Mouse (Mus musculus) hindbrain, embryonic 11.5 days (tissue): ENCODE data around the gene Hras. TPM values are rescaled to one million over a fixed set of nuclear protein-coding genes. Genes with fewer than 3 reads are reported as not detected.

Source experiments
- ATAC-seq: fragments of 200-750 bp; cut with Nextera tagmentation; 2 replicates; pipeline ENCODE4 v1.8.0; 2017; ENCODE audit warnings: mild to moderate bottlenecking, moderate TSS enrichment, moderate library complexity; ENCODE audit not compliant: low FRiP score
- DNase-seq: peaks from one replicate; pipeline ENCODE4 v3.0.0-alpha.2; 2015; ENCODE audit warnings: low spot score
- H3K27ac ChIP-seq: fragments of 300-500 bp; sonication (generic); 2 replicates; pipeline ENCODE4 v1.5.1; 2014; ENCODE audit warnings: mild to moderate bottlenecking, low read depth, low read length
- H3K27me3 ChIP-seq: fragments of 300-500 bp; sonication (generic); 2 replicates; pipeline ENCODE4 v1.6.1; 2014; ENCODE audit warnings: mild to moderate bottlenecking, low read length, moderate library complexity, mixed read lengths; ENCODE audit not compliant: control insufficient read depth, insufficient read depth
- H3K36me3 ChIP-seq: fragments of 300-500 bp; sonication (generic); 2 replicates; pipeline ENCODE4 v1.6.1; 2014; ENCODE audit warnings: mild to moderate bottlenecking, low read length, moderate library complexity, mixed read lengths; ENCODE audit not compliant: control insufficient read depth, insufficient read depth
- H3K4me1 ChIP-seq: fragments of 300-500 bp; sonication (generic); replicated peaks from 2 replicates; pipeline ENCODE4 v1.6.1; 2014; ENCODE audit warnings: low read length, mixed read lengths; ENCODE audit not compliant: control insufficient read depth, insufficient read depth
- H3K4me2 ChIP-seq: fragments of 300-500 bp; sonication (generic); replicated peaks from 2 replicates; pipeline ENCODE4 v1.6.1; 2014; ENCODE audit warnings: mild to moderate bottlenecking, low read depth, low read length
- H3K4me3 ChIP-seq: fragments of 300-500 bp; sonication (generic); 2 replicates; pipeline ENCODE4 v1.5.1; 2014; ENCODE audit warnings: low read depth, low read length
- H3K9ac ChIP-seq: fragments of 300-500 bp; sonication (generic); 2 replicates; pipeline ENCODE4 v1.6.1; 2014; ENCODE audit warnings: low read depth, low read length
- H3K9me3 ChIP-seq: fragments of 300-500 bp; sonication (generic); 2 replicates; pipeline ENCODE4 v1.6.1; 2016; ENCODE audit warnings: low read length; ENCODE audit not compliant: control insufficient read depth
- WGBS: fragments of 180-500 bp; shearing (Covaris S2); extraction: QIAGEN DNeasy Blood & Tissue Kit; methylation state at CpG from one replicate; pipeline ENCODE4 v1.1.7; 2014; 5-methylcytosine and 5-hydroxymethylcytosine counted together
- polyA plus RNA-seq: library from polyadenylated mRNA; unstranded; fragments of >200 nt; fragmentation: Nextera tagmentation; extraction: Ambion mirVana; gene quantifications from 2 replicates; pipeline ENCODE4 v1.2.1, GENCODE M21; 2014

Hras gene
- polyA plus RNA-seq, 1 experiment from 2014 or later: 98.0 TPM

DNA sequence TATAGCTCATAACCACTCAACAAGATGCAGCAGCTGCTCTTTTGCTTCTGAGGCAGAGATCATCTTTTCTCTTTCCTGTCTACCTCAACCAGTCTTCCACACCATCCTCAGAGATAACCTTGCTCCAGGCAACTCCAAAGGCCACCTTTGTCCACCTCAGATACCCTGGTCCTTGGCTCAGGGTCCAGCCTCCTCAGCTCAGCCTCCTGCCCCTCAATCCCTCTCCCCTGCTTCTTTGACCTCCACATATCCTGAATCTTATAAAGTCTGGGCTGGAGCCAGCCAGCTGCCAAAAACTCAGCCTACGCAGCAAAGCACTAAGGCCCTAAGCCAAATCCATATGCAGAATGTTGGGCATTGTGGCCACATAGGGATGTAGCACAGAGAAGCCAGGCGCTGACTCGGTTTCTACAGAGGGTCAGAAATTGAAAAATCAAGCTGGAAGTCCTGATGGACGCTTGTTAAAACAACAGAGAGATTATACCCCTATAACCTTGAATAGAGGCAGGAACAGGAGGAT lies 29.0 kb upstream of the Hras start:
- no peak for ATAC-seq
- Histone ChIP-seq H3K27me3 (no peaks in the 10 kb centered on the region), H3K4me1 (peaks cover 9% of the 10 kb centered on the region), H3K36me3 (no peaks in the 10 kb centered on the region), H3K27ac (peak overlapping the region; percentile 67; the same call in 1 of the 2 replicates), H3K9ac (peak overlapping the region; percentile 53; the same call in 1 of the 2 replicates), H3K9me3 (no peaks in the 10 kb centered on the region), H3K4me2 (no peak overlapping the region), H3K4me3 (no peak overlapping the region)
- no peak for DNase-seq
- 97% methylated on average over 4 of the region's 4 CpGs for WGBS

DNA sequence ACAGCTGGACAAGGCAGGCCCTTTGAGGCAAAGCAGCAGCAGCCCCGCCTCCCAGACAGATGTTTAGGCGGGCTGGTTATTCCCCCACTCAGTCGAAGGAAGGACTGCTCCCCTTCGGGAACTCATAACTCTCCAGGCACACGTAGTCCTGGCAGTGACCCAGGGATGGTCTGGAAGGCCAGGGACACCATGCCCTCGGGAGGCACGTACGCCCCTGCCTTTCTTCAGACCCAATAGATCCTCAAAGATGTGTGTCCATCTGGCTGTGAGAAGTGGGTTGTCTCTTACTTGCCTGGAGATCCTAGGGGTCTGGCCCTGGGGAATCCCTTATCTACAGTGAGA lies 28.3 kb upstream of the Hras start:
- Histone ChIP-seq H3K27ac (peak overlapping the region; percentile 67), H3K36me3 (0 out of 2 replicates have a peak, but pooled peaks cover 4% of the 10 kb centered on the region), H3K4me1 (peaks cover 9% of the 10 kb centered on the region), H3K27me3 (no peaks in the 10 kb centered on the region), H3K9me3 (no peaks in the 10 kb centered on the region), H3K4me3 (peak overlapping the region; percentile 21), H3K9ac (peak overlapping the region; percentile 53), H3K4me2 (peak overlapping the region; percentile 93)
- WGBS: 15% methylated on average over 8 of the region's 8 CpGs
- DNase-seq (no peak), ATAC-seq (no peak)

DNA sequence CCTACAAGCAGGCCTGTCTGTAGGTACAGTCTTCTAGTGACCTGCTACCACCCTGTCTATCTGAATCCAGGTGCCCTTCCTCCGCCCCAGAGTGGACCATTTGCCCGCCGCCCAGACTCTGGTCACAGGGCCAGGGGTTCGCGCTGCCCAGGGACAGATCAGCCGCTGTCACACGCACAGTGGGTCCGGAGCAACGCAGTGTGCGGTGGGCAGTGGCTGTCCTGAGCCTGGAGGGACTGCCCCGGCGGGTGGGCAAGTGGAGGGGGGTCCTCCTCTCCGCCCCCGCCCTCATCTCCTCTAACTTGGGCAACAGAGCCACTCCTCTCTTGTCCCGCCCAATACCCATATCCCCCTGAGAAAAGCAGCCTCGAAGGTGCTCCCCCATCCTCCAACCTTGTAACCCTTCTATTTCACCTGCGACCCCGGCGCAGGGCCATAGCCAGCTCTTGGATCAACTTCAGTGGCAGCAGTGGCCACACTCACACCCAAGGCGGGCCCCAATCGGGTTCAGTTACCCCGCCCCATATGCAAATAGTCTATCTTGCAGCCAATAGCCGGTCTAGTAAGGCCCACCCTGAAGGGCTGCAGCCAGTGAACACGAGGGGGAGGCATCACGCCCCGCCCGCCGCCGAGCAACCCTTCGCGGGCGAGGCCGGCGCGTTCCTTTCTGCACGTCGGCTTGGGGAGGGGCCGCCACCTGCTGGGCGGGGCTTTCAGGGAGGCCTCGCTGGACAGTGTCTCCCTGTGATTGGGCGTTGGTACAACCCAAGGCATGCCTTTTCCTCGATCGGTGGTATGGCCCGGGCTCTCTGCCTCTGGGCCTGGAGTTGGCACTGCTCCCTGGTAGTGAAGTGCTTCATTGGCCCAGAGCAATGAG lies 27.7 kb upstream of the Hras start:
- Histone ChIP-seq H3K9me3 (no peaks in the 10 kb centered on the region), H3K9ac (peak overlapping the region; percentile 68), H3K4me3 (peak overlapping the region; percentile 44), H3K27me3 (no peaks in the 10 kb centered on the region), H3K4me1 (peaks cover 11% of the 10 kb centered on the region), H3K36me3 (0 out of 2 replicates have a peak, but pooled peaks cover 4% of the 10 kb centered on the region), H3K27ac (peak overlapping the region; percentile 67), H3K4me2 (peak overlapping the region; percentile 93)
- peak; percentile 99 for DNase-seq
- ATAC-seq: peak; percentile 97
- WGBS: 2% methylated on average over 44 of the region's 44 CpGs

DNA sequence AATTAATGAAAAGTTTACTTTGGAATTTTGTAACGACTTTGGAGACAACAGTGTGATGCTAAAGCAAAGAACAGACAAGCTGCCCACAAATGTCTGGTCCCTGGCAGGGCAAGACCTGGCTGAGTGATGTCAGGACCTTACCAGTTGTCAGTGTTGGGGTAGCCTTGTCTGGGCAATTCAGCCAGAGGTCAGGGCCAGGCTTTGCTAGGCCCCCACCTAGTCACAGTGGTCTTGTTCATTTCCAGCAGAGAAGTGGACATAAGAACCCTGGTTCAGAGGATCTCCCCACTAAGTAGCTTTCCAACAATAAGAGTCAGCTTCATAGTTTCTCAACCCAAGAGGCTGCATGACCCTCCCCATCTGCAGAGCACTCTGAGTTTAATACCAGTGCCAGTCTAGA lies 26.6 kb upstream of the Hras start:
- Histone ChIP-seq H3K9ac (no peak overlapping the region), H3K4me2 (no peak overlapping the region), H3K9me3 (no peaks in the 10 kb centered on the region), H3K4me3 (no peak overlapping the region), H3K27me3 (no peaks in the 10 kb centered on the region), H3K36me3 (0 out of 2 replicates have a peak, but pooled peaks cover 4% of the 10 kb centered on the region), H3K27ac (no peak overlapping the region), H3K4me1 (peaks cover 11% of the 10 kb centered on the region)
- 80% methylated on average over 1 of the region's 1 CpGs for WGBS
- DNase-seq (no peak), ATAC-seq (no peak)

DNA sequence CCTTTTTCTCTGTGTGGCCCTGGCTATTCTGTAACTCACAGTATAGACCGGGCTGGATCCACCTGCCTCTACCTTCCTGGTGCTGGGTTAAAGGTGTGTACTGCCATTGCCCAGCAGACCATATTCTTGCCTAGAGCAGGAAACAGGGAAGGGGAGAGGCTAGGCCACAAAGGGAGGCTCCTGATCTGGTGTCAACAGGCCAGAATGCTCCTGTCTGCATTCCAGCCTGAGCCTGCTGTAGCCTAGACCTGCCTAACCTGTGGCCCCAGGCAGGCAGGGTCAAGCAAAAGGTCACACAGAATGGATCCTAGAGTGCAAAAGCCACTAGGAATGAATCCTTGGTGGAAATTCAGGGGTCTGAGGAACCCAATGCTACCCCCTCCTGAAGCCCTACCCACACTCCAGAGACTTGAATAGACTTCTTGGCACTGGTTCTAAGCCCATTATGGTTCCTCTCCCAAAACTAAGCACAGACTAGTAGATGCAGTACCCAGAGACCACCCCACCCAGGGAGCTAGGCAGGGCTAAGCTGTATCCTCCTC lies 25.8 kb upstream of the Hras start:
- no peak overlapping the region for H3K4me3 ChIP-seq
- H3K36me3 ChIP-seq: 0 out of 2 replicates have a peak, but pooled peaks cover 4% of the 10 kb centered on the region
- no peaks in the 10 kb centered on the region for H3K9me3 ChIP-seq
- peaks cover 16% of the 10 kb centered on the region for H3K4me1 ChIP-seq
- DNase-seq (no peak), ATAC-seq (no peak)
- H3K9ac ChIP-seq: no peak overlapping the region
- H3K27ac ChIP-seq: peak overlapping the region; percentile 17; the same call in 1 of the 2 replicates
- no peaks in the 10 kb centered on the region for H3K27me3 ChIP-seq
- no peak overlapping the region for H3K4me2 ChIP-seq
- 93% methylated on average over 1 of the region's 1 CpGs for WGBS

DNA sequence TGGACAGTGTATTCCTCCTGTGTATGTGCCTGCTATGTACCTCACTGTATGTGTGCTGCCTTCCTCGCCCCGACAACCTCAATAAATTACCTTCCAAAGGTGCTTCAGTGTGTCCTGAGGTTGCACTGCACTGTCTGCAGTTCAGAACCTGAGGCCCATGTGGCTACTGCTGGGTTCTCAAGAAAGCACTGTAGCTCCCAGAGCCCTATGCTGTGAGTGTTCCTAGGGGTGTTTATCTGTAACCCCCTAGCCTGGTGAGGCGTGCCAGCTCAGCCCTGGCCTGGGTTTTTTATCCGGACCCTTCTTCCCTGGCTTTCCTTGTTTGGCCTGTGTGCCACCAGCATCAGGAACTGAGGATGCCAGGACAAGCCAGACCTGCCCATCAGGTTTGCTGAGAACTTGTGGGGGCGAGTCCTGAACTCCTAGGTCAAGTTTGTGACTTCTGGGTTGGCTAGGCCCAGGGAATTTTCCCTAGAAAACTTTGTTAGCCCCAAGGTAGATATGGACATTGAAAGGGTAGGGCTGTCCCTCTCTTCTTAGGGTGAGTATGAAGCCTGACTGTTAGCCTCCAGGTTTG lies 24.8 kb upstream of the Hras start:
- 92% methylated on average over 5 of the region's 5 CpGs for WGBS
- Histone ChIP-seq H3K27ac (no peak overlapping the region), H3K9ac (no peak overlapping the region), H3K4me3 (no peak overlapping the region), H3K27me3 (no peaks in the 10 kb centered on the region), H3K36me3 (0 out of 2 replicates have a peak, but pooled peaks cover 4% of the 10 kb centered on the region), H3K4me1 (peaks cover 16% of the 10 kb centered on the region), H3K4me2 (no peak overlapping the region), H3K9me3 (no peaks in the 10 kb centered on the region)
- DNase-seq (no peak), ATAC-seq (no peak)

DNA sequence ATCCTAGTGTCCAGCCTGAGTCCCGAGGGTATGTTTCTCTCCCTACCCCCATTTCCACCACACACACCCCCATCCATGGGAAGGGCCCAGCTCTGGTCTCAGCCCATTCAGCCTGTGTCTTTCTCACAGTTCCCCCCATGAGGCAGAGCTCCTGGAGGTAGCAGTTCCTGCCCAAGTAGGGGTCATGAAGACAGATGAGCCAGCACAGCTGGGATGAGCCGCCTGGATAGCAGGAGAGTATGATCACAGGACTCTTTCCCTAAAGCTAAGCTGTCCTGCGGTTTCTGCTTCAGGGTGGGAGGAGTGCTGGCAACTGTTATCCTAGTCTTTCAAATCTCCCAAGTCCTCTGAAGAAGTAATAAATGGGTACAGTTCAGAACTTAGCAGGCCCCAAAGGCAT lies 24.3 kb upstream of the Hras start:
- H3K4me2 ChIP-seq: no peak overlapping the region
- 81% methylated on average over 3 of the region's 3 CpGs for WGBS
- H3K9me3 ChIP-seq: no peaks in the 10 kb centered on the region
- no peak overlapping the region for H3K4me3 ChIP-seq
- H3K4me1 ChIP-seq: peaks cover 16% of the 10 kb centered on the region
- 0 out of 2 replicates have a peak, but pooled peaks cover 4% of the 10 kb centered on the region for H3K36me3 ChIP-seq
- H3K9ac ChIP-seq: no peak overlapping the region
- DNase-seq (no peak), ATAC-seq (no peak)
- no peak overlapping the region for H3K27ac ChIP-seq
- no peaks in the 10 kb centered on the region for H3K27me3 ChIP-seq

DNA sequence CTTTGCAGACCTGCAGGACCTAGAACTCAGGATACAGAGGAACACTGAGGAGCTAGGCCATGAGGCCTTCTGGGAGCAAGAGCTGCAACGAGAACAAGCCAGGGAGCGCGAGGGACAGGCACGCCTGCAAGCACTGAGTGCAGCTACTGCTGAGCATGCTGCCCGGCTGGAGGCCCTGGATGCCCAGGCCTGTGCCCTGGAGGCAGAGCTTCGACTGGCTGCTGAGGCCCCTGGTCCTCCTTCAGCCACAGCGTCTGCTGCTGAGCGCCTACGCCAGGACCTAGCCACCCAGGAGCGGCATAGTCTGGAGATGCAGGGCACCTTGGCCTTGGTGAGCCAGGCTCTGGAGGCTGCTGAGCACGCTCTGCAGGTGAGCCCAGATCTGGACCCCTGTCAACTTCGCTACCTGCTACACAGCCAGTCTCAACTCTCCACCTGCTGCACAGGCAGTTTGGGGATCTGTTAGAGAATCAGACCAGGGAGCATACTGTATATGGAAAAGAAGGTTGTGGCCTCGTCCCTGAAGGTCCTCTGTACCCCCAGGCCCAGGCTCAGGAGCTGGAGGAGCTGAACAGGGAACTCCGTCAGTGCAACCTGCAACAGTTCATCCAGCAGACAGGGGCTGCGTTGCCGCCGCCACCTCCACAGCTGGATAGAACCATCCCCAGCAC lies 23.7 kb upstream of the Hras start:
- peaks cover 16% of the 10 kb centered on the region for H3K4me1 ChIP-seq

More for the DNA sequence above, 23.7 kb upstream of the Hras start:
- H3K36me3 ChIP-seq: 0 out of 2 replicates have a peak, but pooled peaks cover 4% of the 10 kb centered on the region
- H3K4me2 ChIP-seq: 0 out of 2 replicates have a peak overlapping the region, but pooled peaks have one; percentile 85
- no peak overlapping the region for H3K27ac ChIP-seq
- no peaks in the 10 kb centered on the region for H3K9me3 ChIP-seq
- WGBS: 95% methylated on average over 17 of the region's 17 CpGs
- H3K27me3 ChIP-seq: no peaks in the 10 kb centered on the region
- H3K9ac ChIP-seq: 0 out of 2 replicates have a peak overlapping the region, but pooled peaks have one; percentile 15
- ATAC-seq (no peak), DNase-seq (no peak)
- no peak overlapping the region for H3K4me3 ChIP-seq
